Mouse (Mus musculus): Measurements from ENCODE around the gene Gm5136.

- no peak for TF ChIP-seq ZNF384 (IDR thresholded peaks at IDR 0.05; ENCODE audit: low read depth, low read length)
- TF ChIP-seq CHD2 (IDR thresholded peaks at IDR 0.05; ENCODE audit: low read depth, low read length), result no peak
- no peak for TF ChIP-seq HCFC1 (IDR thresholded peaks at IDR 0.05; ENCODE audit: borderline replicate concordance, insufficient read depth, low read length)
- no peak for TF ChIP-seq ZC3H11A (IDR thresholded peaks at IDR 0.05; ENCODE audit: borderline replicate concordance, low read depth, low read length)
- TF ChIP-seq MAFK (IDR thresholded peaks at IDR 0.05; ENCODE audit: insufficient read depth, low read depth, low read length), result no peak
These were observed 22.9 kb downstream of the Gm5136 start for GRCm38 (mm10) chr10:108677053-108677452.
